Mouse (Mus musculus): Measurements from ENCODE around the gene Ndufb10.

DNA sequence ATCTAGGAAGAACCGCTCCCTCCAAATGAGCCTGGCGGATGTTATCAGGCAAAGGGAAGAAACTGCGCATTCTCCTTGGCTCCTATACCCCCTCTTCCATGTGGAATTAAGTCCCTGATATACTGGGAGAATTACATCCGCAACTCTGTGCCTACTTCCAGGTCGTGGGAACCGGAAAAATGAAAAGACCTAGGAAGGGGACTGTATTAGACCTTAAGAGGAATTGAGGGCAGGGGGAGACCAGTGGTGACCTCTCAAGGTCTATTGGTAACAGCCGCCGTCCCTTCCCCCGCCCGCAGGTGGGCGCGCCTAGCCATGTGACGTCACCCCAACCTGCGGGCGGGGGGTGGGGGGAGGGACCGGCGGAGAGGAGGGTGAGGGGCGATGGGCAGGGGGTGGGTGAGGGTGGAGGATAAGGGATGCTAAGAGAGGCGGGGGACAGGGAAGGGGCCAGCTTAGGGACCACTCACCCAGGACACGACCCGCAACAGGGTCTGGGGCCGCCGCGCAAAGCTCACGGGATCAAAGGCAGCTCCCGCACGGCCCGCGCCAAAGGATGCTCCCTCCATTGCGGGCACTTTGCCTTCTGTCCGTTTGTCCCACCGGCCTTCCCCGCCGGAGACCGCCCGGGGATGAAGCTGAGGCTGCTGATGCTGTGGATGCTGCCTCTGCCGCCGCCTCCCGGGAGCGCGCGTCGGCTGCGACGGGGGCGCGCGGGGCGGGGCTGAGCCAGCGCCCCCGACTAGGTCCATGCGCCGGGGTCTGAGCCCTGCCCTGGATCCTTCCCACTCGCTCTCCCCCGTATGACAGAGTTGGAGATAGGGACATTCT is 34.8 kb downstream of the Ndufb10 start, which contains the start of gene Syngr3:
- TF ChIP-seq GATA1 (IDR thresholded peaks at IDR 0.05; ENCODE audit: borderline replicate concordance, low read length), result no peak
- no peak for TF ChIP-seq FLI1 (IDR thresholded peaks at IDR 0.05; ENCODE audit: low read length)
